Mouse (Mus musculus) liver, embryonic 14.5 days (tissue): ENCODE data around the gene Treml1. TPM values are rescaled to one million over a fixed set of nuclear protein-coding genes. Genes with fewer than 3 reads are reported as not detected.

Experiments
- ATAC-seq: fragments of 200-750 bp; cut with Nextera tagmentation; 2 replicates; pipeline ENCODE4 v1.8.0; 2017; ENCODE audit warnings: moderate number of reproducible peaks, mild to moderate bottlenecking, moderate library complexity; ENCODE audit not compliant: insufficient read depth
- DNase-seq, 3 experiments: peaks; one replicate each; pipeline ENCODE4 v3.0.0-alpha.2; 2012 to 2013; ENCODE audit warnings: low read depth in 3 of 3, low spot score in 3 of 3
- H3K27ac ChIP-seq: fragments of 300-500 bp; sonication (generic); 2 replicates; pipeline ENCODE4 v1.5.1; 2014; ENCODE audit warnings: moderate library complexity, mild to moderate bottlenecking, control low read depth, inconsistent platforms
- H3K27me3 ChIP-seq: fragments of 300-500 bp; sonication (generic); 2 replicates; pipeline ENCODE4 v1.6.1; 2014; ENCODE audit warnings: mild to moderate bottlenecking, low read length, moderate library complexity; ENCODE audit not compliant: control insufficient read depth, insufficient read depth
- H3K36me3 ChIP-seq: fragments of 300-500 bp; sonication (generic); replicated peaks from 2 replicates; pipeline ENCODE4 v1.6.1; 2014; ENCODE audit warnings: low read depth; ENCODE audit not compliant: control insufficient read depth, insufficient read depth
- H3K4me1 ChIP-seq, 2 experiments: fragments of 200-500 bp in 1 of 2; fragments of 300-500 bp in 1 of 2; sonication (generic) in 1 of 2; replicated peaks; 2 replicates each; pipeline ENCODE4 v1.6.1; 2012 to 2014; ENCODE audit warnings: antibody characterized with exemption in 1 of 2, inconsistent platforms in 1 of 2, low read length in 1 of 2; ENCODE audit not compliant: control insufficient read depth in 2 of 2, insufficient read depth in 2 of 2
- H3K4me2 ChIP-seq: fragments of 300-500 bp; sonication (generic); 2 replicates; pipeline ENCODE4 v1.6.1; 2014; ENCODE audit warnings: low read depth, mild to moderate bottlenecking, control low read depth, moderate library complexity
- H3K4me3 ChIP-seq, 2 experiments: fragments of 200-500 bp in 1 of 2; fragments of 300-500 bp in 1 of 2; sonication (generic) in 1 of 2; 2 replicates each; pipeline ENCODE4 v1.5.1; 2012 to 2014; ENCODE audit warnings: low read depth in 2 of 2, low read length in 2 of 2, mild to moderate bottlenecking in 2 of 2, control low read depth in 1 of 2, inconsistent platforms in 1 of 2, moderate library complexity in 1 of 2; ENCODE audit not compliant: insufficient read depth in 1 of 2
- H3K9ac ChIP-seq: fragments of 300-500 bp; sonication (generic); replicated peaks from 2 replicates; pipeline ENCODE4 v1.6.1; 2014; ENCODE audit warnings: mild to moderate bottlenecking, control low read depth, moderate library complexity
- H3K9me3 ChIP-seq: fragments of 300-500 bp; sonication (generic); 2 replicates; pipeline ENCODE4 v1.6.1; 2016; ENCODE audit warnings: low read length, mixed read lengths; ENCODE audit not compliant: control insufficient read depth
- CTCF ChIP-seq: IDR thresholded peaks from 2 replicates; pipeline ENCODE4 v1.5.1; 2016; ENCODE audit warnings: antibody characterized with exemption, low read depth, control low read depth
- EP300 ChIP-seq: IDR thresholded peaks from 2 replicates; pipeline ENCODE4 v1.6.1; 2016; ENCODE audit warnings: antibody characterized with exemption, low read depth
- WGBS: fragments of 180-500 bp; shearing (Covaris S2); extraction: QIAGEN DNeasy Blood & Tissue Kit; methylation state at CpG from one replicate; pipeline ENCODE4 v1.1.7; 2014; ENCODE audit not compliant: insufficient replicate concordance; 5-methylcytosine and 5-hydroxymethylcytosine counted together
- polyA plus RNA-seq, 2 experiments: library from polyadenylated mRNA; depleted of rRNA in 1 of 2; stranded (reverse) in 1 of 2; unstranded in 1 of 2; fragments of >200 nt; fragmentation: Nextera tagmentation in 1 of 2; extraction: Ambion mirVana in 1 of 2; gene quantifications; 2 replicates each; pipeline versions ENCODE4 v1.2.1 to v1.2.3; 2012 to 2014

Gene Treml1
- polyA plus RNA-seq, 2 experiments, result 13.9 to 16.4 TPM

DNA sequence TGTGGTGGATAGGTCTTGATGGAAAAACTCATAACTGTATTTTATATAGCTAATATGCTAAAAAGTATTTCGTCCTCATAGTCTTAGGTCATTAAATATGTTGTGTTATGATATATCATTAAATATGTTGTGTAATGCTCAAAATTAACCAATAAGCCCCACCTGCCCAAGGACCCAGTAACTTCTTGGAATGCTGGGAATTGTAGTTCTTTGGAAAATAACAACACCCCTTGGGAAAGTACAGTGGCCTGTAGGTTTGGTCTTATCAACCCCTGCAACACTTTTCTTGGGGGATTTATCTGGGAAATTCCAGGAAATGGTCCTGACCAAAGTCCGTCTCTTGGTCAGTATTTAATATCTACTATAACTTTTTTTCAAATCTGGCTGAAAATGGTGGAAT is 16.7 kb upstream of the Treml1 start:
- WGBS, result 47% methylated on average over 2 of the region's 2 CpGs
- Histone ChIP-seq H3K9ac (no peak overlapping the region), H3K36me3 (no peaks in the 10 kb centered on the region), H3K27me3 (no peaks in the 10 kb centered on the region), H3K4me1 (peaks cover 4 to 6% of the 10 kb centered on the region in 2 experiments; a peak in 2 of 4 replicates), H3K4me2 (no peak overlapping the region), H3K9me3 (no peaks in the 10 kb centered on the region), H3K4me3 (no peak overlapping the region), H3K27ac (no peak overlapping the region)
- no peak for TF ChIP-seq CTCF
- no peak for TF ChIP-seq EP300
- ATAC-seq (no peak), DNase-seq (no peak)

DNA sequence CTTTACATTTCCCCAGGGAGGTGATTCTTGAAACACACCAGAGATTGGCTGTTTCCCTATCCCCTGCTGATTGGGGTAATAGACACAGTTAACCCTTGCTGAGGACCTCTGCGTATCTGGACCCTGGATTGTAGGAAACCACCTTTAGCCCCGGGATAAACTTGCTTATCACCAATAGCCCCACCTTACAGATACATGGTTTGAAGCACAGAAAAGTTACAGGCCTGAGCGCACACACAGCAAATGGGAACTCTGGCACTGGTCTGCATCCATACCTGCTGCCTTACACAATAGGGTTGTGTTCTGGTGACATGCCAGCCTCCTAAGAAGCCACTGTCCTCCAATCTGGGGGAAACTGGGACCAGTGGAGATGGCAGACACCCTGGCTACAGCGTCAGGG is 13.9 kb upstream of the Treml1 start:
- no peak overlapping the region for H3K9ac ChIP-seq
- H3K4me2 ChIP-seq, result no peak overlapping the region
- no peak overlapping the region for H3K4me3 ChIP-seq
- WGBS, result 54% methylated on average over 4 of the region's 4 CpGs
- ATAC-seq, result no peak
- no peak overlapping the region for H3K27ac ChIP-seq
- peaks cover 4 to 6% of the 10 kb centered on the region in 2 experiments; a peak in 2 of 4 replicates for H3K4me1 ChIP-seq
- TF ChIP-seq CTCF, result no peak
- no peak for TF ChIP-seq EP300
- H3K27me3 ChIP-seq, result no peaks in the 10 kb centered on the region
- no peak for DNase-seq
- no peaks in the 10 kb centered on the region for H3K36me3 ChIP-seq
- H3K9me3 ChIP-seq, result no peaks in the 10 kb centered on the region

GRCm38 (mm10) chr17:48346231-48346630 is 13.5 kb upstream of the Treml1 start, which contains the start of gene Trem2:
Trem2 (plus strand) TSS chr17:48346401.
- 55% methylated on average over 5 of the region's 5 CpGs for WGBS
- H3K27ac ChIP-seq, result no peak within 1 kb of the TSS
- TF ChIP-seq EP300 (no peak), CTCF (no peak)
- no peaks in the 10 kb centered on the region for H3K27me3 ChIP-seq
- H3K9ac ChIP-seq, result no peak within 1 kb of the TSS
- H3K36me3 ChIP-seq, result no peaks in the 10 kb centered on the region
- H3K4me2 ChIP-seq, result no peak within 1 kb of the TSS
- H3K4me3 ChIP-seq, result no peak within 1 kb of the TSS
- peaks cover 4 to 6% of the 10 kb centered on the region in 2 experiments; a peak in 2 of 4 replicates for H3K4me1 ChIP-seq
- no peaks in the 10 kb centered on the region for H3K9me3 ChIP-seq
- DNase-seq (no peak), ATAC-seq (no peak)

- H3K27ac ChIP-seq, result no peak overlapping the region
- no peak overlapping the region for H3K4me3 ChIP-seq
- no peak for TF ChIP-seq CTCF
- TF ChIP-seq EP300, result no peak
- no peaks in the 10 kb centered on the region for H3K9me3 ChIP-seq
- DNase-seq (no peak), ATAC-seq (no peak)
- 52% methylated on average over 4 of the region's 4 CpGs for WGBS
- H3K36me3 ChIP-seq, result no peaks in the 10 kb centered on the region
- H3K4me2 ChIP-seq, result no peak overlapping the region
- peaks cover under 1 to 4% of the 10 kb centered on the region in 2 experiments; a peak in 2 of 4 replicates for H3K4me1 ChIP-seq
- no peaks in the 10 kb centered on the region for H3K27me3 ChIP-seq
- no peak overlapping the region for H3K9ac ChIP-seq
Observed at GRCm38 (mm10) chr17:48346834-48347233, 12.9 kb upstream of the Treml1 start.

- Histone ChIP-seq H3K27me3 (no peaks in the 10 kb centered on the region), H3K4me1 (peaks cover 0 to under 1% of the 10 kb centered on the region in 2 experiments; a peak in 1 of 4 replicates), H3K9me3 (no peaks in the 10 kb centered on the region), H3K4me2 (no peak overlapping the region), H3K4me3 (no peak overlapping the region), H3K27ac (no peak overlapping the region), H3K36me3 (no peaks in the 10 kb centered on the region), H3K9ac (no peak overlapping the region)
- ATAC-seq (no peak), DNase-seq (no peak)
- WGBS, result 45% methylated on average over 2 of the region's 2 CpGs
- TF ChIP-seq EP300 (no peak), CTCF (no peak)
Observed at GRCm38 (mm10) chr17:48347287-48347686, 12.4 kb upstream of the Treml1 start.
